Mouse (Mus musculus) hindbrain, embryonic 15.5 days (tissue): ENCODE measurements at regions not wholly inside any gene's neighbourhood (a gene's known extent, or its start where the extent isn't known, plus 50 kb on each side); places are given as distances from the start of the nearest gene placed in this dataset.
A peak's percentile ranks its signal among the peaks of the same experiment; 100 is the strongest.
"Not testable (repeated sequence)": the region's sequence is repeated elsewhere in the genome, so short reads cannot be mapped to it uniquely, and the experiment has no call there.

Experiments
- ATAC-seq: fragments of 200-750 bp; cut with Nextera tagmentation; 2 replicates; pipeline ENCODE4 v1.8.0; 2017; ENCODE audit warnings: low read depth, moderate number of reproducible peaks, moderate TSS enrichment; ENCODE audit not compliant: low FRiP score
- H3K27ac ChIP-seq: fragments of 300-500 bp; sonication (generic); replicated peaks from 2 replicates; pipeline ENCODE4 v1.5.1; 2015; ENCODE audit warnings: mild to moderate bottlenecking, inconsistent platforms
- H3K27me3 ChIP-seq: fragments of 300-500 bp; sonication (generic); 2 replicates; pipeline ENCODE4 v1.6.1; 2015; ENCODE audit warnings: control low read depth, inconsistent platforms
- H3K36me3 ChIP-seq: fragments of 300-500 bp; sonication (generic); 2 replicates; pipeline ENCODE4 v1.6.1; 2015; ENCODE audit warnings: control low read depth, inconsistent platforms
- H3K4me1 ChIP-seq: fragments of 300-500 bp; sonication (generic); replicated peaks from 2 replicates; pipeline ENCODE4 v1.6.1; 2015; ENCODE audit warnings: control low read depth, inconsistent platforms
- H3K4me2 ChIP-seq: fragments of 300-500 bp; sonication (generic); 2 replicates; pipeline ENCODE4 v1.6.1; 2015; ENCODE audit warnings: moderate library complexity, mild to moderate bottlenecking, inconsistent platforms
- H3K4me3 ChIP-seq: fragments of 300-500 bp; sonication (generic); 2 replicates; pipeline ENCODE4 v1.5.1; 2015; ENCODE audit warnings: mild to moderate bottlenecking, inconsistent platforms
- H3K9ac ChIP-seq: fragments of 300-500 bp; sonication (generic); 2 replicates; pipeline ENCODE4 v1.6.1; 2015; ENCODE audit warnings: inconsistent platforms
- H3K9me3 ChIP-seq: fragments of 300-500 bp; sonication (generic); 2 replicates; pipeline ENCODE4 v1.6.1; 2016; ENCODE audit warnings: control low read depth, inconsistent platforms
- WGBS: fragments of 180-500 bp; shearing (Covaris S2); methylation state at CpG from one replicate; pipeline ENCODE4 v1.1.7; 2015; 5-methylcytosine and 5-hydroxymethylcytosine counted together

GRCm38 (mm10) chr15:52406156-52406885 is 1478.4 kb upstream of the Gm7489 start:
- Histone ChIP-seq H3K4me3 (no peak overlapping the region), H3K4me1 (no peaks in the 10 kb centered on the region), H3K4me2 (no peak overlapping the region), H3K9me3 (no peaks in the 10 kb centered on the region), H3K27me3 (no peaks in the 10 kb centered on the region), H3K27ac (no peak overlapping the region), H3K9ac (no peak overlapping the region), H3K36me3 (no peaks in the 10 kb centered on the region)
- WGBS, result 66% methylated on average over 3 of the region's 3 CpGs
- peak; percentile 48; the same call in 1 of the 2 replicates for ATAC-seq

GRCm38 (mm10) chr15:52412869-52413771 is 1471.6 kb upstream of the Gm7489 start:
- Histone ChIP-seq H3K9me3 (no peaks in the 10 kb centered on the region), H3K27ac (peak overlapping the region; percentile 54), H3K4me3 (peak overlapping the region; percentile 19; the same call in 1 of the 2 replicates), H3K36me3 (no peaks in the 10 kb centered on the region), H3K4me2 (peak overlapping the region; percentile 51), H3K4me1 (peaks cover 14% of the 10 kb centered on the region), H3K27me3 (no peaks in the 10 kb centered on the region), H3K9ac (peak overlapping the region; percentile 23; the same call in 1 of the 2 replicates)
- peak; percentile 91 for ATAC-seq
- WGBS, result 8% methylated on average over 18 of the region's 18 CpGs

GRCm38 (mm10) chr15:52425976-52426375 is 1458.7 kb upstream of the Gm7489 start:
- no peak for ATAC-seq
- Histone ChIP-seq H3K4me3 (no peak overlapping the region), H3K4me2 (no peak overlapping the region), H3K9ac (no peak overlapping the region), H3K36me3 (no peaks in the 10 kb centered on the region), H3K27me3 (no peaks in the 10 kb centered on the region), H3K9me3 (no peaks in the 10 kb centered on the region), H3K27ac (no peak overlapping the region), H3K4me1 (no peaks in the 10 kb centered on the region)

GRCm38 (mm10) chr15:52430491-52431158 is 1454.1 kb upstream of the Gm7489 start:
- no peaks in the 10 kb centered on the region for H3K4me1 ChIP-seq
- no peak overlapping the region for H3K4me2 ChIP-seq
- ATAC-seq, result no peak
- H3K4me3 ChIP-seq, result no peak overlapping the region
- no peak overlapping the region for H3K27ac ChIP-seq
- H3K9ac ChIP-seq, result no peak overlapping the region
- no peaks in the 10 kb centered on the region for H3K27me3 ChIP-seq
- no peaks in the 10 kb centered on the region for H3K9me3 ChIP-seq
- H3K36me3 ChIP-seq, result no peaks in the 10 kb centered on the region
- 70% methylated on average over 6 of the region's 6 CpGs for WGBS

GRCm38 (mm10) chr15:52433639-52434038 is 1451.1 kb upstream of the Gm7489 start:
- no peak overlapping the region for H3K4me3 ChIP-seq
- 42% methylated on average over 2 of the region's 2 CpGs for WGBS

GRCm38 (mm10) chr15:52438403-52438802 is 1446.3 kb upstream of the Gm7489 start:
- Histone ChIP-seq H3K36me3 (no peaks in the 10 kb centered on the region), H3K4me2 (no peak overlapping the region), H3K4me1 (no peaks in the 10 kb centered on the region), H3K4me3 (no peak overlapping the region), H3K9me3 (no peaks in the 10 kb centered on the region), H3K27ac (no peak overlapping the region), H3K9ac (no peak overlapping the region), H3K27me3 (no peaks in the 10 kb centered on the region)
- 88% methylated on average over 1 of the region's 1 CpGs for WGBS
- ATAC-seq, result no peak

More at GRCm38 (mm10) chr15:52433639-52434038, 1451.1 kb upstream of the Gm7489 start:
- Histone ChIP-seq H3K27ac (no peak overlapping the region), H3K9me3 (no peaks in the 10 kb centered on the region), H3K4me1 (no peaks in the 10 kb centered on the region), H3K36me3 (no peaks in the 10 kb centered on the region), H3K4me2 (no peak overlapping the region), H3K27me3 (no peaks in the 10 kb centered on the region), H3K9ac (no peak overlapping the region)
- ATAC-seq, result peak; percentile 71; the same call in 1 of the 2 replicates

- no peak overlapping the region for H3K4me3 ChIP-seq
- H3K27ac ChIP-seq, result no peak overlapping the region
- no peaks in the 10 kb centered on the region for H3K9me3 ChIP-seq
- H3K4me1 ChIP-seq, result peaks cover 7% of the 10 kb centered on the region
- ATAC-seq, result peak; percentile 92
- no peaks in the 10 kb centered on the region for H3K36me3 ChIP-seq
- no peak overlapping the region for H3K4me2 ChIP-seq
- H3K27me3 ChIP-seq, result no peaks in the 10 kb centered on the region
- WGBS, result 0% methylated on average over 3 of the region's 3 CpGs
- no peak overlapping the region for H3K9ac ChIP-seq
Observed at GRCm38 (mm10) chr15:52458782-52459181, 1425.9 kb upstream of the Gm7489 start.

GRCm38 (mm10) chr15:52459315-52459714 is 1425.4 kb upstream of the Gm7489 start:
- 0 out of 2 replicates have a peak overlapping the region, but pooled peaks have one; percentile 15 for H3K27ac ChIP-seq
- ATAC-seq, result no peak
- H3K9me3 ChIP-seq, result no peaks in the 10 kb centered on the region
- H3K9ac ChIP-seq, result no peak overlapping the region
- 53% methylated on average over 1 of the region's 1 CpGs for WGBS
- H3K27me3 ChIP-seq, result no peaks in the 10 kb centered on the region
- H3K4me2 ChIP-seq, result no peak overlapping the region
- H3K36me3 ChIP-seq, result no peaks in the 10 kb centered on the region
- H3K4me1 ChIP-seq, result peaks cover 11% of the 10 kb centered on the region
- H3K4me3 ChIP-seq, result no peak overlapping the region

- 20% methylated on average over 8 of the region's 8 CpGs for WGBS
- H3K36me3 ChIP-seq, result no peaks in the 10 kb centered on the region
- no peak overlapping the region for H3K4me3 ChIP-seq
- peak; percentile 66 for ATAC-seq
- H3K27me3 ChIP-seq, result no peaks in the 10 kb centered on the region
- H3K4me2 ChIP-seq, result peak overlapping the region; percentile 21; the same call in 1 of the 2 replicates
- no peak overlapping the region for H3K9ac ChIP-seq
- peaks cover 8% of the 10 kb centered on the region for H3K4me1 ChIP-seq
- H3K27ac ChIP-seq, result peak overlapping the region; percentile 0; the same call in 1 of the 2 replicates
- H3K9me3 ChIP-seq, result no peaks in the 10 kb centered on the region
Observed at GRCm38 (mm10) chr15:52464226-52465138, 1420.2 kb upstream of the Gm7489 start.

- not testable (repeated sequence) for H3K27ac ChIP-seq, H3K4me2 ChIP-seq, H3K9ac ChIP-seq, H3K4me3 ChIP-seq, H3K4me1 ChIP-seq, H3K27me3 ChIP-seq, ATAC-seq, H3K36me3 ChIP-seq, H3K9me3 ChIP-seq
- 89% methylated on average over 18 of the region's 20 CpGs for WGBS
Observed at GRCm38 (mm10) chr15:52478124-52478523, 1406.6 kb upstream of the Gm7489 start.

- H3K9me3 ChIP-seq, result no peaks in the 10 kb centered on the region
- 52% methylated on average over 3 of the region's 3 CpGs for WGBS
- no peaks in the 10 kb centered on the region for H3K36me3 ChIP-seq
- no peak overlapping the region for H3K27ac ChIP-seq
- no peaks in the 10 kb centered on the region for H3K27me3 ChIP-seq
- no peak for ATAC-seq
- H3K4me2 ChIP-seq, result no peak overlapping the region
- no peak overlapping the region for H3K4me3 ChIP-seq
- no peak overlapping the region for H3K9ac ChIP-seq
- H3K4me1 ChIP-seq, result no peaks in the 10 kb centered on the region
Observed at GRCm38 (mm10) chr15:52480834-52481233, 1403.9 kb upstream of the Gm7489 start.
